Mouse (Mus musculus) CH12.LX (cell line): ENCODE results near the gene Mrpl33. TPM values are rescaled to one million over a fixed set of nuclear protein-coding genes. Genes with fewer than 3 reads are reported as not detected.

ENCODE experiments used
- DNase-seq: peaks from one replicate; pipeline ENCODE4 v3.0.0-alpha.2; 2013; ENCODE audit errors: extremely low read depth
- H3K27ac ChIP-seq: 2 replicates; pipeline ENCODE4 v1.5.1; 2012; ENCODE audit warnings: low read depth, mild to moderate bottlenecking, control low read depth, moderate library complexity; ENCODE audit not compliant: insufficient read depth
- H3K27me3 ChIP-seq: replicated peaks from 2 replicates; pipeline ENCODE3; 2012; ENCODE audit warnings: inconsistent platforms
- H3K36me3 ChIP-seq, 2 experiments: replicated peaks in 1 of 2; 2 replicates each; pipeline versions ENCODE3 to v1.6.1; 2012; ENCODE audit warnings: inconsistent platforms in 1 of 2, low read length in 1 of 2, mild to moderate bottlenecking in 1 of 2, mixed read lengths in 1 of 2, moderate library complexity in 1 of 2; ENCODE audit not compliant: control insufficient read depth in 1 of 2, insufficient read depth in 1 of 2
- H3K4me1 ChIP-seq, 2 experiments: 2 replicates each; pipeline ENCODE4 v1.6.1; 2012; ENCODE audit warnings: inconsistent platforms in 1 of 2, moderate library complexity in 1 of 2; ENCODE audit not compliant: insufficient read depth in 2 of 2, control insufficient read depth in 1 of 2
- H3K4me2 ChIP-seq: 2 replicates; pipeline ENCODE4 v1.6.1; 2012; ENCODE audit warnings: low read depth, mild to moderate bottlenecking, control low read depth; ENCODE audit not compliant: poor library complexity, insufficient read depth, severe bottlenecking
- H3K4me3 ChIP-seq, 3 experiments: fragments of 150-350 bp in 1 of 3; sonication (generic) in 1 of 3; replicated peaks in 1 of 3; 2 replicates each; pipeline versions ENCODE3 to v1.5.1; 2011 to 2012; ENCODE audit warnings: low read depth in 2 of 3, low read length in 2 of 3, mild to moderate bottlenecking in 2 of 3, moderate library complexity in 2 of 3, control low read depth in 1 of 3, improper control_type of control experiment in 1 of 3, inconsistent platforms in 1 of 3, mixed read lengths in 1 of 3; ENCODE audit not compliant: poor library complexity in 1 of 3
- H3K79me2 ChIP-seq: replicated peaks from 2 replicates; pipeline ENCODE4 v1.6.1; 2012; ENCODE audit warnings: mild to moderate bottlenecking, moderate library complexity; ENCODE audit not compliant: control insufficient read depth, poor library complexity, insufficient read depth, severe bottlenecking; ENCODE audit errors: extremely low read depth
- H3K9ac ChIP-seq: 2 replicates; pipeline ENCODE4 v1.6.1; 2012; ENCODE audit warnings: low read depth, mild to moderate bottlenecking, control low read depth, moderate library complexity; ENCODE audit not compliant: insufficient read depth
- H3K9me3 ChIP-seq: replicated peaks from 2 replicates; pipeline ENCODE3; 2012; ENCODE audit warnings: low read length, inconsistent platforms, mixed read lengths
- CHD1 ChIP-seq: IDR thresholded peaks from 2 replicates; pipeline ENCODE4 v1.6.1; 2012; ENCODE audit warnings: low read depth, low read length, improper control_type of control experiment, inconsistent platforms
- CHD2 ChIP-seq: IDR thresholded peaks from 2 replicates; pipeline ENCODE4 v1.6.1; 2011; ENCODE audit warnings: low read length, improper control_type of control experiment
- CTCF ChIP-seq, 2 experiments: IDR thresholded peaks in 1 of 2; conservative IDR thresholded peaks in 1 of 2; 2 replicates each; pipeline ENCODE4 v1.5.1; 2011 to 2012; ENCODE audit warnings: low read depth in 2 of 2, low read length in 2 of 2, improper control_type of control experiment in 1 of 2, inconsistent platforms in 1 of 2, mild to moderate bottlenecking in 1 of 2, moderate library complexity in 1 of 2
- E2F4 ChIP-seq: IDR thresholded peaks from 2 replicates; pipeline ENCODE4 v1.6.1; 2011; ENCODE audit warnings: low read depth, low read length, improper control_type of control experiment; ENCODE audit not compliant: insufficient replicate concordance
- ELF1 ChIP-seq: IDR thresholded peaks from 2 replicates; pipeline ENCODE4 v1.6.1; 2014; ENCODE audit warnings: low read depth, mild to moderate bottlenecking, inconsistent platforms, low read length, improper control_type of control experiment
- ETS1 ChIP-seq: conservative IDR thresholded peaks from 2 replicates; pipeline ENCODE4 v1.6.1; 2012; ENCODE audit warnings: low read depth, mild to moderate bottlenecking, inconsistent platforms, low read length, improper control_type of control experiment, moderate library complexity
- GABPA ChIP-seq: IDR thresholded peaks from 2 replicates; pipeline ENCODE4 v1.6.1; 2012; ENCODE audit warnings: low read depth, low read length, improper control_type of control experiment, inconsistent platforms; ENCODE audit not compliant: insufficient replicate concordance
- HCFC1 ChIP-seq: IDR thresholded peaks from 2 replicates; pipeline ENCODE4 v1.6.1; 2012; ENCODE audit warnings: low read depth, mild to moderate bottlenecking, inconsistent platforms, low read length, improper control_type of control experiment
- IRF4 ChIP-seq: IDR thresholded peaks from 2 replicates; pipeline ENCODE4 v1.6.1; 2014; ENCODE audit warnings: low read depth, mild to moderate bottlenecking, inconsistent platforms, low read length, improper control_type of control experiment
- JUN ChIP-seq: IDR thresholded peaks from 2 replicates; pipeline ENCODE4 v1.6.1; 2011; ENCODE audit warnings: low read depth, mild to moderate bottlenecking, low read length, improper control_type of control experiment, moderate library complexity; ENCODE audit not compliant: insufficient read depth
- MAX ChIP-seq: IDR thresholded peaks from 2 replicates; pipeline ENCODE4 v1.6.1; 2011; ENCODE audit warnings: low read length, improper control_type of control experiment
- MXI1 ChIP-seq: IDR thresholded peaks from 2 replicates; pipeline ENCODE4 v1.6.1; 2011; ENCODE audit warnings: mild to moderate bottlenecking, low read depth, low read length, improper control_type of control experiment
- MYC ChIP-seq: IDR thresholded peaks from 2 replicates; pipeline ENCODE4 v1.6.1; 2011; ENCODE audit warnings: low read depth, mild to moderate bottlenecking, improper control_type of control experiment, low read length
- NELFE ChIP-seq: IDR thresholded peaks from 2 replicates; pipeline ENCODE4 v1.6.1; 2011; ENCODE audit warnings: low read depth, low read length, improper control_type of control experiment
- NRF1 ChIP-seq: IDR thresholded peaks from 2 replicates; pipeline ENCODE4 v1.6.1; 2014; ENCODE audit warnings: low read depth, mild to moderate bottlenecking, inconsistent platforms, low read length, improper control_type of control experiment, moderate library complexity
- PAX5 ChIP-seq: IDR thresholded peaks from 2 replicates; pipeline ENCODE4 v1.6.1; 2012; ENCODE audit warnings: low read length, inconsistent platforms, mixed read lengths
- POLR2A ChIP-seq: IDR thresholded peaks from 2 replicates; pipeline ENCODE4 v1.6.1; 2011; ENCODE audit warnings: low read depth, mild to moderate bottlenecking, improper control_type of control experiment, low read length
- POLR2AphosphoS2 ChIP-seq: IDR thresholded peaks from 2 replicates; pipeline ENCODE4 v1.6.1; 2011; ENCODE audit warnings: low read depth, low read length, improper control_type of control experiment
- RAD21 ChIP-seq: IDR thresholded peaks from 2 replicates; pipeline ENCODE4 v1.6.1; 2011; ENCODE audit warnings: low read depth, mild to moderate bottlenecking, low read length, improper control_type of control experiment, moderate library complexity
- RCOR1 ChIP-seq: conservative IDR thresholded peaks from 2 replicates; pipeline ENCODE4 v1.6.1; 2012; ENCODE audit warnings: low read depth, mild to moderate bottlenecking, inconsistent platforms, low read length, improper control_type of control experiment
- SIN3A ChIP-seq: IDR thresholded peaks from 2 replicates; pipeline ENCODE4 v1.6.1; 2012; ENCODE audit warnings: low read length, improper control_type of control experiment, inconsistent platforms
- SMC3 ChIP-seq: IDR thresholded peaks from 2 replicates; pipeline ENCODE4 v1.6.1; 2011; ENCODE audit warnings: low read depth, low read length, improper control_type of control experiment
- TCF12 ChIP-seq: IDR thresholded peaks from 2 replicates; pipeline ENCODE4 v1.6.1; 2014; ENCODE audit warnings: low read depth, mild to moderate bottlenecking, inconsistent platforms, low read length, improper control_type of control experiment
- UBTF ChIP-seq: IDR thresholded peaks from 2 replicates; pipeline ENCODE4 v1.6.1; 2012; ENCODE audit warnings: low read depth, mild to moderate bottlenecking, inconsistent platforms, low read length, improper control_type of control experiment, moderate library complexity
- ZMIZ1 ChIP-seq: IDR thresholded peaks from 2 replicates; pipeline ENCODE4 v1.6.1; 2012; ENCODE audit warnings: low read depth, mild to moderate bottlenecking, inconsistent platforms, low read length, improper control_type of control experiment
- dilution Hi-C: fragments of 300-500 bp; cut with MboI; formaldehyde crosslinking; loops from 2 replicates; pipeline ENCODE4 v1.14.3; 2020; ENCODE audit warnings: low sequenced_read_pairs; ENCODE audit not compliant: extremely low pct_unique_long_range_greater_than_20kb, extremely low pct_ligation_motif_present
- in situ Hi-C: fragments of 300-500 bp; cut with MboI; formaldehyde crosslinking; loops from 3 replicates; pipeline ENCODE4 v1.14.3; 2019; ENCODE audit warnings: low sequenced_read_pairs, low pct_ligation_motif_present, low pct_unique_long_range_greater_than_20kb, mixed read lengths
- polyA plus RNA-seq: library from polyadenylated mRNA; unstranded; fragments of >175 nt; gene quantifications from 2 replicates; pipeline ENCODE4 v1.2.1, GENCODE M21; 2012; ENCODE audit warnings: low read depth; ENCODE audit not compliant: insufficient read length
- total RNA-seq, 2 experiments: library from RNA; depleted of rRNA; stranded (reverse); fragments of 300-350 nt in 1 of 2; fragments of >200 nt in 1 of 2; gene quantifications; 2 replicates each; pipeline ENCODE4 v1.2.3; 2012 to 2014

The Mrpl33 gene
- total and polyA plus RNA-seq, 3 experiments = 114 to 336 (median 168) TPM

GRCm38 (mm10) chr5:31564976-31565375 is 31.8 kb upstream of the Mrpl33 start:
- H3K4me2 ChIP-seq = no peak overlapping the region
- H3K9me3 ChIP-seq = no peaks in the 10 kb centered on the region
- dilution Hi-C loops = no loop called here
- no peak for DNase-seq
- no peak overlapping the region for H3K4me3 ChIP-seq
- no peak for TF ChIP-seq SMC3
- no peak for TF ChIP-seq CHD2
- no peak for TF ChIP-seq ZMIZ1
- TF ChIP-seq HCFC1 = no peak
- TF ChIP-seq ETS1 = no peak
- TF ChIP-seq JUN = no peak
- no peak for TF ChIP-seq MAX
- no peak for TF ChIP-seq ELF1
- TF ChIP-seq CHD1 = no peak
- no peak for TF ChIP-seq UBTF
- no peak for TF ChIP-seq E2F4
- no peak for TF ChIP-seq CTCF (conservative IDR thresholded peaks at IDR 0.05 in 1 of 2, IDR thresholded peaks at IDR 0.05 in 1 of 2; ENCODE audit: low read depth in 2 of 2, low read length in 2 of 2)
- no peak for TF ChIP-seq GABPA
- no peak for TF ChIP-seq PAX5
- TF ChIP-seq NRF1 = no peak
- no peak for TF ChIP-seq NELFE
- TF ChIP-seq POLR2AphosphoS2 = no peak
- no peak for TF ChIP-seq RAD21
- H3K79me2 ChIP-seq = no peaks in the 10 kb centered on the region
- H3K9ac ChIP-seq = no peak overlapping the region
- in situ Hi-C loops = loop anchor here (10.0 kb wide), 2 partner anchors 580 to 630 kb away; no protein-coding TSS in a partner anchor
- no peaks in the 10 kb centered on the region for H3K27me3 ChIP-seq
- H3K27ac ChIP-seq = no peak overlapping the region
- peaks cover 0 to 11% of the 10 kb centered on the region in 2 experiments; a peak in 2 of 4 replicates for H3K4me1 ChIP-seq
- peaks cover 27 to 76% of the 10 kb centered on the region in 2 experiments for H3K36me3 ChIP-seq

- TF ChIP-seq IRF4 (no peak), TCF12 (no peak), HCFC1 (no peak), RCOR1 (no peak), SIN3A (no peak), MYC (no peak), MXI1 (no peak), ETS1 (no peak), CHD1 (no peak), POLR2A (no peak), CTCF (conservative IDR thresholded peaks at IDR 0.05 in 1 of 2, IDR thresholded peaks at IDR 0.05 in 1 of 2; ENCODE audit: low read depth in 2 of 2, low read length in 2 of 2) (no peak)
- Histone ChIP-seq H3K9ac (no peak overlapping the region), H3K36me3 (peaks cover 21 to 76% of the 10 kb centered on the region in 2 experiments), H3K9me3 (no peaks in the 10 kb centered on the region), H3K4me1 (peaks cover 0 to 9% of the 10 kb centered on the region in 2 experiments; a peak in 2 of 4 replicates), H3K4me3 (no peak overlapping the region), H3K27me3 (no peaks in the 10 kb centered on the region), H3K27ac (no peak overlapping the region), H3K79me2 (no peaks in the 10 kb centered on the region), H3K4me2 (no peak overlapping the region)
- DNase-seq = no peak
- in situ Hi-C loops (loop anchor here (10.0 kb wide), 2 partner anchors 579 to 629 kb away; no protein-coding TSS in a partner anchor), dilution Hi-C loops (no loop called here)
Observed at GRCm38 (mm10) chr5:31566026-31566425, 30.7 kb upstream of the Mrpl33 start.
